Mouse (Mus musculus): Measurements from ENCODE around the gene Fbxo48. TPM values are rescaled to one million over a fixed set of nuclear protein-coding genes. Genes with fewer than 3 reads are reported as not detected.

Gene Fbxo48
- polyA plus RNA-seq, 1 experiment from 2014 or later, result 1.1 TPM

GRCm38 (mm10) chr11:16958520-16958919, 7.3 kb downstream of the Fbxo48 start:
- H3K4me1 ChIP-seq (ENCODE audit: insufficient read depth, low read length), result no peaks in the 10 kb centered on the region
- H3K27me3 ChIP-seq (ENCODE audit: insufficient read depth, low read length), result no peaks in the 10 kb centered on the region
- H3K9me3 ChIP-seq (ENCODE audit: low read length), result no peaks in the 10 kb centered on the region
- no peak overlapping the region for H3K4me3 ChIP-seq (ENCODE audit: low read length)
- H3K27ac ChIP-seq (ENCODE audit: low read length), result no peak overlapping the region
- peaks cover 3% of the 10 kb centered on the region; the same call in 1 of the 2 replicates for H3K36me3 ChIP-seq (ENCODE audit: insufficient read depth, low read length)
- 95% methylated on average over 1 of the region's 1 CpGs for WGBS
- no peak for ATAC-seq (ENCODE audit: low FRiP score, low TSS enrichment)
- H3K9ac ChIP-seq (replicated peaks; ENCODE audit: low read length), result no peak overlapping the region
- no peak overlapping the region for H3K4me2 ChIP-seq (replicated peaks; ENCODE audit: low read depth, low read length)

DNA sequence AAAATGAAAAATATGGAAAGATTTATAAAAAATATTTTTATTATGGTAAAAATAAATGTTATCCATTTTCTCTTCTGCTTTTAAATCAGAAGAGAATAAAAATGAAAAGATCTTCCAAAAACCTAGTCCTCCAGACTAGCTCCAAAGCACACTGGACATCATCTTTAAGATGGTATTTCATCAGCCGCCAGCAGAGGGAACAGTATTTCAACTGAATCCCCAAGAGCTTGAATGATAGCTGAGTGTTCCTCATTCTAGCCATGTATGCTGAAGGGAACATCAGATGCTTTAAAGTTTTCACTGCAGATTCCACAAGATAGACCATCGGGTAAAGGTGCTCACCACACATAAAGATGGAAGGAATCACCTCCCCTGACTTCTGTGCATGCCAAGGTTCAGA, 16.6 kb downstream of the Fbxo48 start:
- Histone ChIP-seq H3K9ac (replicated peaks; ENCODE audit: low read length) (no peak overlapping the region), H3K27me3 (ENCODE audit: insufficient read depth, low read length) (no peaks in the 10 kb centered on the region), H3K4me3 (ENCODE audit: low read length) (no peak overlapping the region), H3K4me2 (replicated peaks; ENCODE audit: low read depth, low read length) (no peak overlapping the region), H3K27ac (ENCODE audit: low read length) (no peak overlapping the region), H3K9me3 (ENCODE audit: low read length) (no peaks in the 10 kb centered on the region), H3K36me3 (ENCODE audit: insufficient read depth, low read length) (no peaks in the 10 kb centered on the region), H3K4me1 (ENCODE audit: insufficient read depth, low read length) (no peaks in the 10 kb centered on the region)
- ATAC-seq (ENCODE audit: low FRiP score, low TSS enrichment), result no peak
- WGBS, result 40% methylated on average over 2 of the region's 2 CpGs

DNA sequence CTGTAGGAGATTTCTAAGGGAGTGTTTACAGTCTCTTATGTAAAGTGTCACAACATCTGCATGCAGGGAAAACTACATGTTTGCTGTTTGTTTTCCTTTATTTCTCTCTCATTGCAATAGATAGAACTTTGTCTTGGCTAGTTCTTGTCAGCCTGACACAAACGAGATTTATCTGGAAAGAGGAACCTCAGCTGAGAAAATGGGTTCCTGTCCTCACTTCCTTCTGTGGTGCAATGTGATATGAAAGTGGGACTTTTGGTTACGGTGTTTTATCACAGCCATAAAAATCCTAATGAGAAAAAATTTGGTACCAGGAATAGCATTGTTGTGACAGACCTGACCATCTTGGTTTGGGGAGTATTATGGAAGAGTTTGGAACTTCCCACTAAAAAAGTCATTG, 18.5 kb downstream of the Fbxo48 start:
- WGBS, result 63% methylated on average over 2 of the region's 2 CpGs
- Histone ChIP-seq H3K9me3 (ENCODE audit: low read length) (no peaks in the 10 kb centered on the region), H3K27ac (ENCODE audit: low read length) (no peak overlapping the region), H3K4me2 (replicated peaks; ENCODE audit: low read depth, low read length) (no peak overlapping the region), H3K36me3 (ENCODE audit: insufficient read depth, low read length) (no peaks in the 10 kb centered on the region), H3K4me3 (ENCODE audit: low read length) (no peak overlapping the region), H3K27me3 (ENCODE audit: insufficient read depth, low read length) (no peaks in the 10 kb centered on the region), H3K4me1 (ENCODE audit: insufficient read depth, low read length) (no peaks in the 10 kb centered on the region), H3K9ac (replicated peaks; ENCODE audit: low read length) (no peak overlapping the region)
- no peak for ATAC-seq (ENCODE audit: low FRiP score, low TSS enrichment)

DNA sequence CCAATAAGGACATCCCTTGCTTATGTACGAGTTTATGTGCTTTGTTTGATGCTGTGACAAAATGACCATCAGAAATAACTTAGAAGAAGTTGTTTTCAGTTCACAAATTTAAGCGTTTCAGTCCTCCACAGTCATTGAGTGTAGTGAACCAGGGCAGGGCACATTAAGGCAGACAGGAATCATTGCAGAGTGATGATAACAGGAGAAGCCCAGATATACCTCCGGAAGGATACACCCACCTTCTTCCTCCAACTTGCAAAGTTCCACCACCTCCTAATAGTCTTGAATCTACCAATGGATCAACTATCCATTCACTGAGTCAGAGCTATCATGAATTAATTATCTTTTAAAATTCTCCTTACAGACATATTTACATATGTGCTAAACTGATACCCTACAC, 20.9 kb downstream of the Fbxo48 start:
- no peak overlapping the region for H3K4me3 ChIP-seq (ENCODE audit: low read length)
- ATAC-seq (ENCODE audit: low FRiP score, low TSS enrichment), result no peak
- 81% methylated on average over 3 of the region's 3 CpGs for WGBS
- H3K9me3 ChIP-seq (ENCODE audit: low read length), result no peaks in the 10 kb centered on the region
- no peaks in the 10 kb centered on the region for H3K27me3 ChIP-seq (ENCODE audit: insufficient read depth, low read length)
- H3K36me3 ChIP-seq (ENCODE audit: insufficient read depth, low read length), result no peaks in the 10 kb centered on the region
- H3K9ac ChIP-seq (replicated peaks; ENCODE audit: low read length), result no peak overlapping the region
- H3K27ac ChIP-seq (ENCODE audit: low read length), result no peak overlapping the region
- no peak overlapping the region for H3K4me2 ChIP-seq (replicated peaks; ENCODE audit: low read depth, low read length)
- no peaks in the 10 kb centered on the region for H3K4me1 ChIP-seq (ENCODE audit: insufficient read depth, low read length)

GRCm38 (mm10) chr11:16973086-16973485, 21.9 kb downstream of the Fbxo48 start:
- no peak overlapping the region for H3K4me3 ChIP-seq (ENCODE audit: low read length)
- no peak for ATAC-seq (ENCODE audit: low FRiP score, low TSS enrichment)
- H3K27me3 ChIP-seq (ENCODE audit: insufficient read depth, low read length), result no peaks in the 10 kb centered on the region
- no peaks in the 10 kb centered on the region for H3K4me1 ChIP-seq (ENCODE audit: insufficient read depth, low read length)
- WGBS, result 74% methylated on average over 1 of the region's 1 CpGs
- no peak overlapping the region for H3K9ac ChIP-seq (replicated peaks; ENCODE audit: low read length)
- no peak overlapping the region for H3K4me2 ChIP-seq (replicated peaks; ENCODE audit: low read depth, low read length)
- H3K9me3 ChIP-seq (ENCODE audit: low read length), result no peaks in the 10 kb centered on the region
- H3K27ac ChIP-seq (ENCODE audit: low read length), result no peak overlapping the region
- no peaks in the 10 kb centered on the region for H3K36me3 ChIP-seq (ENCODE audit: insufficient read depth, low read length)

GRCm38 (mm10) chr11:16976937-16977336, 25.8 kb downstream of the Fbxo48 start:
- Histone ChIP-seq H3K9ac (replicated peaks; ENCODE audit: low read length) (no peak overlapping the region), H3K4me1 (ENCODE audit: insufficient read depth, low read length) (no peaks in the 10 kb centered on the region), H3K27ac (ENCODE audit: low read length) (no peak overlapping the region), H3K9me3 (ENCODE audit: low read length) (no peaks in the 10 kb centered on the region), H3K36me3 (ENCODE audit: insufficient read depth, low read length) (no peaks in the 10 kb centered on the region), H3K4me3 (ENCODE audit: low read length) (no peak overlapping the region), H3K4me2 (replicated peaks; ENCODE audit: low read depth, low read length) (no peak overlapping the region), H3K27me3 (ENCODE audit: insufficient read depth, low read length) (no peaks in the 10 kb centered on the region)
- WGBS, result 75% methylated on average over 4 of the region's 4 CpGs
- ATAC-seq (ENCODE audit: low FRiP score, low TSS enrichment), result no peak

GRCm38 (mm10) chr11:16977611-16978010, 26.4 kb downstream of the Fbxo48 start:
- Histone ChIP-seq H3K9me3 (ENCODE audit: low read length) (no peaks in the 10 kb centered on the region), H3K9ac (replicated peaks; ENCODE audit: low read length) (no peak overlapping the region), H3K36me3 (ENCODE audit: insufficient read depth, low read length) (no peaks in the 10 kb centered on the region), H3K27ac (ENCODE audit: low read length) (no peak overlapping the region), H3K4me1 (ENCODE audit: insufficient read depth, low read length) (no peaks in the 10 kb centered on the region), H3K4me2 (replicated peaks; ENCODE audit: low read depth, low read length) (no peak overlapping the region), H3K4me3 (ENCODE audit: low read length) (no peak overlapping the region), H3K27me3 (ENCODE audit: insufficient read depth, low read length) (no peaks in the 10 kb centered on the region)
- WGBS, result 73% methylated on average over 2 of the region's 2 CpGs
- ATAC-seq (ENCODE audit: low FRiP score, low TSS enrichment), result no peak

GRCm38 (mm10) chr11:16978161-16978707, 27.1 kb downstream of the Fbxo48 start:
- no peak overlapping the region for H3K4me2 ChIP-seq (replicated peaks; ENCODE audit: low read depth, low read length)
- H3K4me3 ChIP-seq (ENCODE audit: low read length), result no peak overlapping the region
- 79% methylated on average over 5 of the region's 5 CpGs for WGBS
- no peaks in the 10 kb centered on the region for H3K9me3 ChIP-seq (ENCODE audit: low read length)
- H3K27ac ChIP-seq (ENCODE audit: low read length), result no peak overlapping the region
- H3K36me3 ChIP-seq (ENCODE audit: insufficient read depth, low read length), result no peaks in the 10 kb centered on the region
- no peak overlapping the region for H3K9ac ChIP-seq (replicated peaks; ENCODE audit: low read length)
- H3K27me3 ChIP-seq (ENCODE audit: insufficient read depth, low read length), result no peaks in the 10 kb centered on the region
- no peaks in the 10 kb centered on the region for H3K4me1 ChIP-seq (ENCODE audit: insufficient read depth, low read length)
- ATAC-seq (ENCODE audit: low FRiP score, low TSS enrichment), result no peak

- no peaks in the 10 kb centered on the region for H3K36me3 ChIP-seq (ENCODE audit: insufficient read depth, low read length)
- no peaks in the 10 kb centered on the region for H3K9me3 ChIP-seq (ENCODE audit: low read length)
- H3K4me1 ChIP-seq (ENCODE audit: insufficient read depth, low read length), result no peaks in the 10 kb centered on the region
- no peak overlapping the region for H3K4me3 ChIP-seq (ENCODE audit: low read length)
- no peak overlapping the region for H3K27ac ChIP-seq (ENCODE audit: low read length)
- no peak overlapping the region for H3K4me2 ChIP-seq (replicated peaks; ENCODE audit: low read depth, low read length)
- no peak overlapping the region for H3K9ac ChIP-seq (replicated peaks; ENCODE audit: low read length)
- no peaks in the 10 kb centered on the region for H3K27me3 ChIP-seq (ENCODE audit: insufficient read depth, low read length)
- ATAC-seq (ENCODE audit: low FRiP score, low TSS enrichment), result no peak
- WGBS, result 67% methylated on average over 7 of the region's 7 CpGs
Observed at GRCm38 (mm10) chr11:16986550-16987187, 35.5 kb downstream of the Fbxo48 start.

DNA sequence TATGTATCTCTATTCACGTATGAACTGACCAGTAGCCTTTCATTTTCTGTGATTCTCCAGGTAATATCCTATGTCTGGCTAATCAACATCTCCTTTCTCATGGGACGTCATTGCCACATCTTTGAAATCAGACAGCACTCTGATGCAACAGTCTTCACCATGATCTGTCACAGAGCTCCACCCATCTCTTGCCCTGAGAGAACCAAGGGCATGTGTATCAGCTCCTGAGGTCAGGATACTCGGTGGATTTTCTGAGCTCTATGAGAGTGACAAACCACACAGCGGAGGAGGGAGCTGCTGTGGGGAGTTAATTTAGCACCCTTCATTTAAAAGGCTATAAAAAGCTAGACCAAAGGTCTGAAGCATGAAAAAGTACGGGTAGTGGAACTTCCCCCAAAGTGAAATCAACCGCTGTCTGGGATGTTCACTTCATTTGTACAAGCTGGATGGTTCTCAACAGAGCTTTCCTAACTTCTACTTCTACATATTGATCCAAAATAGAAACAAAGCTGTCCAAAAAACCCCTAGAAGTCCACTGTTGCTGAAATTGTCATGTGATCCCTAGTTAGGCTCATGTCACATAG, 36.7 kb downstream of the Fbxo48 start:
- H3K9ac ChIP-seq (replicated peaks; ENCODE audit: low read length), result no peak overlapping the region
- H3K36me3 ChIP-seq (ENCODE audit: insufficient read depth, low read length), result no peaks in the 10 kb centered on the region
- ATAC-seq (ENCODE audit: low FRiP score, low TSS enrichment), result no peak
- no peak overlapping the region for H3K4me2 ChIP-seq (replicated peaks; ENCODE audit: low read depth, low read length)
- no peak overlapping the region for H3K4me3 ChIP-seq (ENCODE audit: low read length)
- H3K27ac ChIP-seq (ENCODE audit: low read length), result no peak overlapping the region
- no peaks in the 10 kb centered on the region for H3K4me1 ChIP-seq (ENCODE audit: insufficient read depth, low read length)
- WGBS, result 42% methylated on average over 6 of the region's 6 CpGs
- no peaks in the 10 kb centered on the region for H3K9me3 ChIP-seq (ENCODE audit: low read length)
- no peaks in the 10 kb centered on the region for H3K27me3 ChIP-seq (ENCODE audit: insufficient read depth, low read length)

Measured in kidney, embryonic 16.5 days (tissue).